Mouse (Mus musculus) ES-Bruce4 (cell line): ENCODE measurements around the gene Aym1. TPM values are rescaled to one million over a fixed set of nuclear protein-coding genes. Genes with fewer than 3 reads are reported as not detected.
A peak's percentile ranks its signal among the peaks of the same experiment; 100 is the strongest.
"Not testable (repeated sequence)": the region's sequence is repeated elsewhere in the genome, so short reads cannot be mapped to it uniquely, and the experiment has no call there.

Experiments
- H3K27ac ChIP-seq: 2 replicates; pipeline ENCODE4 v1.5.1; 2012; ENCODE audit warnings: low read length, inconsistent platforms; ENCODE audit not compliant: insufficient read depth
- H3K27me3 ChIP-seq: 2 replicates; pipeline ENCODE4 v1.6.1; 2012; ENCODE audit warnings: mild to moderate bottlenecking, low read length, inconsistent platforms; ENCODE audit not compliant: control insufficient read depth, poor library complexity, insufficient read depth, severe bottlenecking
- H3K36me3 ChIP-seq: 2 replicates; pipeline ENCODE4 v1.6.1; 2012; ENCODE audit warnings: inconsistent platforms, mild to moderate bottlenecking, low read length, moderate library complexity; ENCODE audit not compliant: control insufficient read depth, poor library complexity, insufficient read depth, severe bottlenecking
- H3K4me1 ChIP-seq: one replicate; pipeline ENCODE4 v1.8.1; 2011; ENCODE audit warnings: low read length; ENCODE audit not compliant: control insufficient read depth, insufficient read depth
- H3K4me3 ChIP-seq: 2 replicates; pipeline ENCODE4 v1.5.1; 2011; ENCODE audit warnings: low read depth, mild to moderate bottlenecking, low read length
- H3K9ac ChIP-seq: 2 replicates; pipeline ENCODE4 v1.6.1; 2012; ENCODE audit warnings: low read depth, mild to moderate bottlenecking, inconsistent platforms; ENCODE audit not compliant: poor library complexity, severe bottlenecking
- H3K9me3 ChIP-seq: replicated peaks from 2 replicates; pipeline ENCODE4 v1.6.1; 2012; ENCODE audit warnings: mild to moderate bottlenecking, low read length, inconsistent platforms; ENCODE audit not compliant: control insufficient read depth, poor library complexity, insufficient read depth, severe bottlenecking
- CTCF ChIP-seq: IDR thresholded peaks from one replicate; pipeline ENCODE4 v1.8.1; 2011; ENCODE audit warnings: low read depth, low read length
- EP300 ChIP-seq: IDR thresholded peaks from 2 replicates; pipeline ENCODE4 v1.6.1; 2011; ENCODE audit warnings: low read depth, low read length; ENCODE audit not compliant: insufficient read depth
- POLR2A ChIP-seq: IDR thresholded peaks from one replicate; pipeline ENCODE4 v1.8.1; 2011; ENCODE audit warnings: low read length; ENCODE audit not compliant: insufficient read depth
- polyA plus RNA-seq: library from polyadenylated mRNA; stranded (reverse); fragments of >200 nt; gene quantifications from 2 replicates; pipeline ENCODE4 v1.2.4, GENCODE M21; 2011; ENCODE audit warnings: low read depth; ENCODE audit not compliant: missing spikeins, insufficient read depth, insufficient read length

Gene Aym1
- polyA plus RNA-seq, 1 experiment = not detected

- H3K36me3 ChIP-seq = no peaks in the 10 kb centered on the region
- H3K4me1 ChIP-seq = peaks cover 2% of the 10 kb centered on the region
- TF ChIP-seq POLR2A = no peak
- peak; percentile 99 for TF ChIP-seq EP300
- TF ChIP-seq CTCF = no peak
- H3K27me3 ChIP-seq = no peaks in the 10 kb centered on the region
- H3K9me3 ChIP-seq = no peaks in the 10 kb centered on the region
- H3K27ac ChIP-seq = peak overlapping the region; percentile 36
- peak overlapping the region; percentile 26; the same call in 1 of the 2 replicates for H3K4me3 ChIP-seq
- no peak overlapping the region for H3K9ac ChIP-seq
These were observed 1.7 kb downstream of the Aym1 start for GRCm38 (mm10) chr5:113358833-113359232.

- no peak overlapping the region for H3K9ac ChIP-seq
- peaks cover 2% of the 10 kb centered on the region for H3K4me1 ChIP-seq
- no peaks in the 10 kb centered on the region for H3K36me3 ChIP-seq
- no peak overlapping the region for H3K27ac ChIP-seq
- no peaks in the 10 kb centered on the region for H3K9me3 ChIP-seq
- no peaks in the 10 kb centered on the region for H3K27me3 ChIP-seq
- TF ChIP-seq CTCF (no peak), POLR2A (no peak), EP300 (no peak)
- H3K4me3 ChIP-seq = no peak overlapping the region
These were observed 4.2 kb downstream of the Aym1 start for GRCm38 (mm10) chr5:113361283-113361682.

- Histone ChIP-seq H3K4me3 (no peak overlapping the region), H3K9ac (no peak overlapping the region), H3K9me3 (no peaks in the 10 kb centered on the region), H3K36me3 (no peaks in the 10 kb centered on the region), H3K27me3 (no peaks in the 10 kb centered on the region), H3K27ac (no peak overlapping the region), H3K4me1 (no peaks in the 10 kb centered on the region)
- TF ChIP-seq EP300 (no peak), CTCF (no peak), POLR2A (no peak)
These were observed 5.3 kb downstream of the Aym1 start for GRCm38 (mm10) chr5:113362258-113362996.

- Histone ChIP-seq H3K27me3 (no peaks in the 10 kb centered on the region), H3K36me3 (no peaks in the 10 kb centered on the region), H3K4me3 (no peak overlapping the region), H3K27ac (no peak overlapping the region), H3K9ac (no peak overlapping the region), H3K4me1 (no peaks in the 10 kb centered on the region), H3K9me3 (no peaks in the 10 kb centered on the region)
- TF ChIP-seq CTCF (no peak), EP300 (no peak), POLR2A (no peak)
These were observed 6.1 kb downstream of the Aym1 start for GRCm38 (mm10) chr5:113363177-113363576.

GRCm38 (mm10) chr5:113365921-113366320 lies 8.8 kb downstream of the Aym1 start:
- no peaks in the 10 kb centered on the region for H3K27me3 ChIP-seq
- no peak overlapping the region for H3K27ac ChIP-seq
- no peaks in the 10 kb centered on the region for H3K4me1 ChIP-seq
- no peaks in the 10 kb centered on the region for H3K9me3 ChIP-seq
- no peak overlapping the region for H3K4me3 ChIP-seq
- H3K9ac ChIP-seq = no peak overlapping the region
- TF ChIP-seq EP300 (0 out of 2 replicates have a peak, but pooled peaks have one; percentile 40), CTCF (peak; percentile 91), POLR2A (no peak)
- no peaks in the 10 kb centered on the region for H3K36me3 ChIP-seq

GRCm38 (mm10) chr5:113367726-113368125 lies 10.6 kb downstream of the Aym1 start:
- H3K36me3 ChIP-seq, H3K9me3 ChIP-seq, H3K4me1 ChIP-seq, H3K27me3 ChIP-seq, H3K27ac ChIP-seq, H3K4me3 ChIP-seq, H3K9ac ChIP-seq: not testable (repeated sequence)
